Mouse (Mus musculus) liver, adult 2 months (tissue): ENCODE results near the gene Pdcd10.

Experiments
- CTCF ChIP-seq: fragments of 200-500 bp; IDR thresholded peaks from 2 replicates; pipeline ENCODE4 v1.5.1; 2011; ENCODE audit warnings: low read depth, low read length, control low read depth
- POLR2A ChIP-seq: fragments of 200-500 bp; IDR thresholded peaks from 2 replicates; pipeline ENCODE4 v1.6.1; 2011; ENCODE audit warnings: low read length, control low read depth; ENCODE audit not compliant: insufficient read depth; ENCODE audit errors: extremely low read depth

DNA sequence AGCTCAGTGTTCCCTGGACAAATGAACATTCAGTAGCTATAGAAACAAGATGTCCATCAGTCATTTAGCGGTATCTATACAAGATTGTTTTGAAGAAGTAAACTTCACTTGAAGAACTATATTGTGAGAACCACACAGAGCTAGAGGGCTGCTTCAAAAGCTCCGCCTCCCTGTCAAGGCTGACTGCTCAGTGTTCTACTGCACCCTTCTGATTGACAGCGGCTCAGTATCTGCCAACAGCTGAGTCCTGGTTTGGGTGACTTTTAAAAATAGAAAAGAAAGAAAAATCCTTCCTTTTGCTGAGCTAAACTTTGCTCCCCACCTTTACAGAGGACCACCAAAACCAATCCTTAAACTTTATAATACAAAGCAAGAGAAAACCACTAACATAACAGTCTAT is 13.8 kb downstream of the Pdcd10 start:
- TF ChIP-seq CTCF = no peak
- TF ChIP-seq POLR2A = no peak
